ENCODE assay signal across 8 mouse cellular contexts in genomic region chr17:63803599-63803998, GRCm38 (mm10). TPM values are rescaled to one million over a fixed set of nuclear protein-coding genes. Genes with fewer than 3 reads are reported as not detected.
A peak's percentile ranks its signal among the peaks of the same experiment; 100 is the strongest.
DNase-seq lines count a peak whose midpoint lies in the region; ATAC-seq and TF ChIP-seq lines count a peak whose summit lies in the region.

No protein-coding gene starts in this region.

- 31% methylated on average over 11 of the region's 11 CpGs for WGBS in neural tube, embryonic 15.5 days
- WGBS in lung, postnatal 0 days, result 26% methylated on average over 11 of the region's 11 CpGs

- H3K27me3 ChIP-seq in neural tube, embryonic 15.5 days (replicated peaks), result no peaks in the 10 kb centered on the region
- H3K27me3 ChIP-seq in lung, postnatal 0 days (replicated peaks; ENCODE audit: insufficient read depth, low read length), result no peaks in the 10 kb centered on the region

- no peak for TF ChIP-seq EP300 in lung, postnatal 0 days (IDR thresholded peaks at IDR 0.05)

- no peak overlapping the region for H3K9ac ChIP-seq in neural tube, embryonic 15.5 days (replicated peaks)
- no peak overlapping the region for H3K9ac ChIP-seq in lung, postnatal 0 days (replicated peaks; ENCODE audit: low read depth)

- H3K27ac ChIP-seq in neural tube, embryonic 15.5 days (replicated peaks), result no peak overlapping the region
- H3K27ac ChIP-seq in lung, postnatal 0 days (ENCODE audit: low read length), result no peak overlapping the region

- no peaks in the 10 kb centered on the region; the same call in 1 of the 2 replicates for H3K4me1 ChIP-seq in neural tube, embryonic 15.5 days
- H3K4me1 ChIP-seq in lung, postnatal 0 days (ENCODE audit: insufficient read depth, low read depth, low read length), result no peaks in the 10 kb centered on the region

- no peak for ATAC-seq in neural tube, embryonic 15.5 days (ENCODE audit: low FRiP score)
- no peak for ATAC-seq in lung, postnatal 0 days
- no peak for ATAC-seq in erythroid progenitor cell, adult 5-6 weeks (replicated peaks; ENCODE audit: low FRiP score, poor library complexity, severe bottlenecking)

- peak; percentile 70 for DNase-seq in neural tube, embryonic 10.5 days (ENCODE audit: extremely low spot score, low spot score)
- peak; percentile 42 for DNase-seq in c-Kit-positive CD71-positive TER-119-positive erythroid progenitor cells, embryonic 14.5 days (ENCODE audit: low spot score)
- DNase-seq in gastrocnemius, adult 18-20 months (ENCODE audit: low spot score), result peak; percentile 70
- peak; percentile 79 for DNase-seq in layer of hippocampus, adult 11-12 months (ENCODE audit: low spot score)
- DNase-seq in lung, postnatal 0 days (ENCODE audit: low spot score), result peak; percentile 78
- DNase-seq in skeletal muscle tissue, adult 2 months (ENCODE audit: low read depth, low spot score), result peak; percentile 39

- peak; percentile 86 for TF ChIP-seq CTCF in lung, postnatal 0 days (IDR thresholded peaks at IDR 0.05)

- no peak overlapping the region for H3K4me3 ChIP-seq in neural tube, embryonic 15.5 days (replicated peaks)
- no peak overlapping the region for H3K4me3 ChIP-seq in lung, postnatal 0 days (ENCODE audit: low read depth, low read length)

- no peaks in the 10 kb centered on the region for H3K9me3 ChIP-seq in neural tube, embryonic 15.5 days (replicated peaks)
- no peaks in the 10 kb centered on the region for H3K9me3 ChIP-seq in lung, postnatal 0 days (ENCODE audit: low read length)

- no peak overlapping the region for H3K4me2 ChIP-seq in neural tube, embryonic 15.5 days
- no peak overlapping the region for H3K4me2 ChIP-seq in lung, postnatal 0 days (replicated peaks; ENCODE audit: low read depth, low read length)

- H3K36me3 ChIP-seq in neural tube, embryonic 15.5 days, result no peaks in the 10 kb centered on the region
- no peaks in the 10 kb centered on the region for H3K36me3 ChIP-seq in lung, postnatal 0 days (ENCODE audit: insufficient read depth, low read length)

RNA-seq across cellular contexts. Expression of gene Fer, which starts 59.3 kb away (rescaled TPM):
- polyA plus RNA-seq in neural tube, embryonic 15.5 days (2015; fragmentation: Nextera tagmentation; extraction: Ambion mirVana), result 30.0 and 31.5 TPM in 2 replicates
- total RNA-seq in gastrocnemius, adult 18-20 months (2021), result 10 to 100 TPM; 12.2 to 14.4 TPM
- 18.6 and 21.4 TPM in 2 replicates for polyA plus RNA-seq in lung, postnatal 0 days (2015; fragmentation: Nextera tagmentation; extraction: Ambion mirVana)
- total RNA-seq in erythroid progenitor cell, adult 5-6 weeks (2015; ENCODE audit: low replicate concordance), result 2.2 and 4.2 TPM in 2 replicates
- 8.5 and 13.6 TPM in 2 replicates for total RNA-seq in erythroid progenitor cell, adult 5-6 weeks (2017; ENCODE audit: low replicate concordance)

RNA-seq across cellular contexts. Expression of gene A930002H24Rik, which starts 60.0 kb away (rescaled TPM):
- 2.9 and 3.6 TPM in 2 replicates for polyA plus RNA-seq in neural tube, embryonic 15.5 days (2015; fragmentation: Nextera tagmentation; extraction: Ambion mirVana)
- not detected for total RNA-seq in gastrocnemius, adult 18-20 months (2021)
- polyA plus RNA-seq in lung, postnatal 0 days (2015; fragmentation: Nextera tagmentation; extraction: Ambion mirVana), result 5.4 and 6.2 TPM in 2 replicates
- not detected in 2 replicates for total RNA-seq in erythroid progenitor cell, adult 5-6 weeks (2015; ENCODE audit: low replicate concordance)
- not detected in 2 replicates for total RNA-seq in erythroid progenitor cell, adult 5-6 weeks (2017; ENCODE audit: low replicate concordance)
